Mouse (Mus musculus) spleen, adult 2 months (tissue): ENCODE measurements at regions not wholly inside any gene's neighbourhood (a gene's known extent, or its start where the extent isn't known, plus 50 kb on each side); places are given as distances from the start of the nearest gene placed in this dataset.

Experiments used
- CTCF ChIP-seq: fragments of 200-500 bp; IDR thresholded peaks from 2 replicates; pipeline ENCODE4 v1.5.1; 2011; ENCODE audit warnings: mild to moderate bottlenecking, inconsistent platforms; ENCODE audit not compliant: insufficient read depth, insufficient read length, insufficient replicate concordance; ENCODE audit errors: extremely low read depth
- POLR2A ChIP-seq: fragments of 200-500 bp; IDR thresholded peaks from 2 replicates; pipeline ENCODE4 v1.6.1; 2011; ENCODE audit warnings: low read depth, low read length, inconsistent platforms

- no peak for TF ChIP-seq CTCF
- TF ChIP-seq POLR2A = no peak
Measured at GRCm38 (mm10) chr3:149152312-149152711, 162.0 kb upstream of the Adgrl2 start.
